Mouse (Mus musculus) kidney, adult 2 months (tissue): ENCODE measurements around the gene Fxyd2.

Experiments used
- CTCF ChIP-seq: fragments of 200-500 bp; conservative IDR thresholded peaks from 2 replicates; pipeline ENCODE4 v1.5.1; 2011; ENCODE audit warnings: low read depth, mild to moderate bottlenecking, control low read depth, low read length, moderate library complexity, mixed read lengths; ENCODE audit not compliant: insufficient read depth, insufficient read length
- POLR2A ChIP-seq: fragments of 200-500 bp; IDR thresholded peaks from one replicate; pipeline ENCODE4 v1.6.1; 2011; ENCODE audit warnings: low read depth, low read length, control low read depth

- no peak for TF ChIP-seq CTCF
- TF ChIP-seq POLR2A: no peak
Measured at GRCm38 (mm10) chr9:45376883-45377282, 22.6 kb upstream of the Fxyd2 start.
